Mouse (Mus musculus) forebrain, embryonic 15.5 days (tissue): ENCODE measurements at regions not wholly inside any gene's neighbourhood (a gene's known extent, or its start where the extent isn't known, plus 50 kb on each side); places are given as distances from the start of the nearest gene placed in this dataset.

Experiments used
- ATAC-seq: fragments of 200-750 bp; cut with Nextera tagmentation; replicated peaks from 2 replicates; pipeline ENCODE4 v1.8.0; 2017; ENCODE audit warnings: mild to moderate bottlenecking, moderate TSS enrichment, moderate library complexity
- H3K27ac ChIP-seq: fragments of 300-500 bp; sonication (generic); replicated peaks from 2 replicates; pipeline ENCODE4 v1.5.1; 2015; ENCODE audit warnings: mild to moderate bottlenecking, inconsistent platforms
- H3K27me3 ChIP-seq: fragments of 300-500 bp; sonication (generic); 2 replicates; pipeline ENCODE4 v1.6.1; 2015; ENCODE audit warnings: inconsistent platforms
- H3K36me3 ChIP-seq: fragments of 300-500 bp; sonication (generic); 2 replicates; pipeline ENCODE4 v1.6.1; 2015; ENCODE audit warnings: mild to moderate bottlenecking, inconsistent platforms
- H3K4me1 ChIP-seq: fragments of 300-500 bp; sonication (generic); 2 replicates; pipeline ENCODE4 v1.6.1; 2015; ENCODE audit warnings: inconsistent platforms
- H3K4me2 ChIP-seq: fragments of 300-500 bp; sonication (generic); replicated peaks from 2 replicates; pipeline ENCODE4 v1.6.1; 2015; ENCODE audit warnings: mild to moderate bottlenecking, inconsistent platforms
- H3K4me3 ChIP-seq: fragments of 300-500 bp; sonication (generic); 2 replicates; pipeline ENCODE4 v1.5.1; 2015; ENCODE audit warnings: mild to moderate bottlenecking, inconsistent platforms
- H3K9ac ChIP-seq: fragments of 300-500 bp; sonication (generic); replicated peaks from 2 replicates; pipeline ENCODE4 v1.6.1; 2015; ENCODE audit warnings: mild to moderate bottlenecking, inconsistent platforms
- H3K9me3 ChIP-seq: fragments of 300-500 bp; sonication (generic); 2 replicates; pipeline ENCODE4 v1.6.1; 2016; ENCODE audit warnings: inconsistent platforms
- WGBS: fragments of 180-500 bp; shearing (Covaris S2); methylation state at CpG from one replicate; pipeline ENCODE4 v1.1.7; 2015; ENCODE audit warnings: mixed read lengths; 5-methylcytosine and 5-hydroxymethylcytosine counted together

DNA sequence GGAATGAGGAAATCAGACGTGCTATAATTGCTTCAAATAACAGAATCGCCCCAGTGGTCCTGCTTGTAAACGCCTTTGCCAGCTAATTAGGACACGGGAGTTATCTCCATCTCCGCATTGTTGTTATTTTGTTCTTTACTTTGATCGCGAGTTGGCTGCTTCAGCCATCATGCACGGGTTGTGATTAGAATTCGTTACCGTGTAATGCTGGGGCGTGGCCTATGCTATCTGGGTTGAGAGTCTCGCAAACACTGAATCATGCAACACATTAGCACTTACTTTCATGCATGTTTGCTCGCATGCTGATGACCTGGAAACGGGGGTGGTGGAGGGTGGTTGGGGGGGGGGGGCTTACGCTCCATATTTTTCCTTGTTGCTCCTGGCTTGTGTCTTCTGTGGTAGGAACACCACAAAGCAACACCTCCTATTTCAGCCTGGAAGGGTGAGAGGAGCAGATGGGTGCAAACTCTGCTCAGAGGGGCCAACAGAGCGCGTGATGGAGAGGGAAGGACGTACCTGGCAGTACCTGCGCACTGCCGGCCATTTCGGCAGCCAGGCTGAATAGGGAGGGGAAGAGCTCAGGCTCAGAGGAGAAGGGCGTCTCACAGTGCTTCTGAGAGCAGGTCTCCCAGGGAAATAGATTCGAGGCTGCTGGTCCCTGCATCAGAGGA is 260.1 kb downstream of the Cd83 start:
- H3K9me3 ChIP-seq: no peaks in the 10 kb centered on the region
- H3K4me1 ChIP-seq: peaks cover 27% of the 10 kb centered on the region
- H3K9ac ChIP-seq: no peak overlapping the region
- WGBS: 38% methylated on average over 23 of the region's 23 CpGs
- ATAC-seq: peak; percentile 69
- H3K4me2 ChIP-seq: peak overlapping the region; percentile 17; the same call in 1 of the 2 replicates
- H3K27ac ChIP-seq: peak overlapping the region; percentile 81
- H3K27me3 ChIP-seq: no peaks in the 10 kb centered on the region
- H3K4me3 ChIP-seq: no peak overlapping the region
- no peaks in the 10 kb centered on the region for H3K36me3 ChIP-seq

DNA sequence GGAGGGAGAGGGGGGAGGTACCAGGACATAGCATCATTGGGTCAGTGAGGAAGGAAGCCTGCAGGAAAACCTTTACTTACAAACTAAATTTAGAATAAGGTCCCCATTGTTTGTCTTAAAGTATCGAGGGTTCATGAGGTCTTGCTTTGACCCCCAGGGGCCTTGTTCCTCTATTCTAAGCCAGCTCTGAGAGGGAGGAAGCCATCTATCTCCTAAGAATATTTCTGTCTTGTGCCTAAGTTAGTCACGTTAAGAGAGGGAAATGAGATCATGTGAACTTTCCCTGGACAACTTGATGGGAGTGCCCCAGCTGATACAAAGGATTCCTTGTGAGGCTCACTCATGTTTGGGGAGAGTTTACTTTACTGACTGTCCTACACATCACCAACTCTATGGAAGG is 261.9 kb downstream of the Cd83 start:
- Histone ChIP-seq H3K27ac (no peak overlapping the region), H3K36me3 (no peaks in the 10 kb centered on the region), H3K4me3 (no peak overlapping the region), H3K9ac (no peak overlapping the region), H3K27me3 (no peaks in the 10 kb centered on the region), H3K4me2 (no peak overlapping the region), H3K9me3 (no peaks in the 10 kb centered on the region), H3K4me1 (peaks cover 27% of the 10 kb centered on the region)
- 67% methylated on average over 2 of the region's 2 CpGs for WGBS
- no peak for ATAC-seq

DNA sequence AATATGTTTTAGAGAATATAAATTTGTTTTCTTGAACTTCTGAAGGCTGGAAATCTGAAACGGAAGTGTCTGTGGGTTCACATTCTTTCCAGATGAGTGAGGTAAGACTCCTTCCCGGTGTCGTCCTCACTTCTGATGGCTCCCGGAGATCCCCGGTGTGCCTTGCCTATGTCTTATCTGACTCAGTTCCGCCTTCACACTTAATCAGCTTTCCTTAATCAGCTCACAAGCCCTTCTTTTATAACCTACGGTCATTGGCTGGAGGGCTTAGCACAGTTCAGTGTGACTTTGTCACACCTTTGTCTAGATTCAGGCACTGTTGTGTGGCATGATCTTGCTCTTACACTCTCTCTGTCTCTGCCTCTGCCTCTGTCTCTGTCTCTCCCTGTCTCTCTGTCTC is 269.6 kb downstream of the Cd83 start:
- Histone ChIP-seq H3K9me3 (no peaks in the 10 kb centered on the region), H3K27me3 (no peaks in the 10 kb centered on the region), H3K36me3 (no peaks in the 10 kb centered on the region), H3K4me3 (no peak overlapping the region), H3K4me2 (no peak overlapping the region), H3K9ac (no peak overlapping the region), H3K4me1 (peaks cover 14% of the 10 kb centered on the region), H3K27ac (no peak overlapping the region)
- ATAC-seq: no peak
- 49% methylated on average over 7 of the region's 7 CpGs for WGBS

GRCm38 (mm10) chr13:44055573-44056491 is 271.3 kb downstream of the Cd83 start:
- peaks cover 14% of the 10 kb centered on the region for H3K4me1 ChIP-seq
- no peak overlapping the region for H3K9ac ChIP-seq
- H3K27me3 ChIP-seq: no peaks in the 10 kb centered on the region
- peak overlapping the region; percentile 23 for H3K4me2 ChIP-seq
- H3K9me3 ChIP-seq: no peaks in the 10 kb centered on the region
- no peaks in the 10 kb centered on the region for H3K36me3 ChIP-seq
- H3K27ac ChIP-seq: 0 out of 2 replicates have a peak overlapping the region, but pooled peaks have one; percentile 0
- H3K4me3 ChIP-seq: no peak overlapping the region; the same call in 1 of the 2 replicates
- WGBS: 15% methylated on average over 20 of the region's 20 CpGs
- 0 out of 2 replicates have a peak, but pooled peaks have one; percentile 41 for ATAC-seq

GRCm38 (mm10) chr13:44056716-44057115 is 272.1 kb downstream of the Cd83 start:
- H3K4me3 ChIP-seq: no peak overlapping the region
- no peak overlapping the region for H3K9ac ChIP-seq
- no peaks in the 10 kb centered on the region for H3K36me3 ChIP-seq
- 0 out of 2 replicates have a peak overlapping the region, but pooled peaks have one; percentile 0 for H3K27ac ChIP-seq
- no peaks in the 10 kb centered on the region for H3K9me3 ChIP-seq
- peak overlapping the region; percentile 23; the same call in 1 of the 2 replicates for H3K4me2 ChIP-seq
- ATAC-seq: no peak
- peaks cover 15% of the 10 kb centered on the region for H3K4me1 ChIP-seq
- H3K27me3 ChIP-seq: no peaks in the 10 kb centered on the region
- WGBS: 50% methylated on average over 9 of the region's 9 CpGs

DNA sequence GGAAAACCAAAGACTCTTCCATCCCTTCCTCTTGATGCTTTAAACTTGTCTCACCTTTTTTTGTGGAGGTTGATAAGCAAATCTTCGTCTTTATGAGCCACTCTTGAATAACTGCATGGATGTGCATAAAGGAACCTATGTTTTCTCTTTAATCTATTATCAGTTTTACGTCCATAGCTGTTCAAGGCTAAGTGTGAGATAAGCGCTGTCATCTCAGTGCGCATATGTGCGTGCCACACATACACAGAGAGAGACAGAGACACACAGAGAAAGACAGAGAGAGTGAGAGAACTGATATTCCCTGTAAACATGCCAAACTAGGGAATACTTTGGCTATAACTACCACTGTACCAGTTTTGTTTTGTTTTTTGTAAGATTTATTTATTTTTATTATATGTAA is 273.0 kb downstream of the Cd83 start:
- Histone ChIP-seq H3K27ac (no peak overlapping the region), H3K27me3 (no peaks in the 10 kb centered on the region)
- WGBS: 95% methylated on average over 5 of the region's 5 CpGs

DNA sequence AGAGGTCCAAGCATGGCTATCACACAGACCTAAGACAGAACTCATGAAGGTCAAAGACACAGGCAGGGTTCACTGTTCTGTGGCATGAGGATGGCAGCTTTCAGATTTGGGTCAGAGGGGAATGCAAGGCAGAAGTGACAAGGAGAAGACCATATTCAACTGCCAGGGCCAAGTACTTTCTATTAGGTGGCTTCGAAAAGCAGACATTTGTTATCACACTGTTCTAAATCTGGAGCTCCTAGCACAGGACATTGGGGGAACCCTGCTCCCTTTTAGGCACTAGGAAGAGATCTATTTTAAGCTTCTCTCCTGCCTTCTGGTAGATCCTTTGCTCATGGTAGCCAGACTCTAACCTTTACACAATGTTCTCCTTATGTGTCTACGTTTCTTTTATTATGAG is 273.7 kb downstream of the Cd83 start:
- Histone ChIP-seq H3K9me3 (no peaks in the 10 kb centered on the region), H3K4me1 (peaks cover 21% of the 10 kb centered on the region), H3K27me3 (no peaks in the 10 kb centered on the region), H3K4me3 (no peak overlapping the region), H3K4me2 (no peak overlapping the region), H3K27ac (no peak overlapping the region), H3K36me3 (no peaks in the 10 kb centered on the region), H3K9ac (no peak overlapping the region)
- ATAC-seq: no peak
- 93% methylated on average over 2 of the region's 2 CpGs for WGBS

More for the DNA sequence above, 273.0 kb downstream of the Cd83 start:
- H3K9me3 ChIP-seq: no peaks in the 10 kb centered on the region
- no peak overlapping the region for H3K4me2 ChIP-seq
- H3K9ac ChIP-seq: no peak overlapping the region
- no peak for ATAC-seq
- no peaks in the 10 kb centered on the region for H3K36me3 ChIP-seq
- H3K4me3 ChIP-seq: no peak overlapping the region
- peaks cover 21% of the 10 kb centered on the region for H3K4me1 ChIP-seq

- Histone ChIP-seq H3K4me1 (peaks cover 21% of the 10 kb centered on the region), H3K9me3 (no peaks in the 10 kb centered on the region), H3K4me3 (no peak overlapping the region), H3K27ac (no peak overlapping the region), H3K27me3 (no peaks in the 10 kb centered on the region), H3K9ac (no peak overlapping the region), H3K4me2 (no peak overlapping the region), H3K36me3 (no peaks in the 10 kb centered on the region)
- WGBS: 68% methylated on average over 8 of the region's 8 CpGs
- no peak for ATAC-seq
These were observed 274.9 kb downstream of the Cd83 start for GRCm38 (mm10) chr13:44059436-44059835.

GRCm38 (mm10) chr13:44061286-44061685 is 276.7 kb downstream of the Cd83 start:
- H3K9ac ChIP-seq: no peak overlapping the region
- no peak overlapping the region for H3K4me2 ChIP-seq
- no peak overlapping the region for H3K4me3 ChIP-seq
- H3K4me1 ChIP-seq: peaks cover 13% of the 10 kb centered on the region
- no peaks in the 10 kb centered on the region for H3K9me3 ChIP-seq
- no peak for ATAC-seq
- H3K27me3 ChIP-seq: no peaks in the 10 kb centered on the region
- WGBS: 78% methylated on average over 4 of the region's 4 CpGs
- no peaks in the 10 kb centered on the region for H3K36me3 ChIP-seq
- no peak overlapping the region for H3K27ac ChIP-seq

GRCm38 (mm10) chr13:44061721-44062300 is 277.2 kb downstream of the Cd83 start:
- Histone ChIP-seq H3K27me3 (no peaks in the 10 kb centered on the region), H3K4me1 (peaks cover 7% of the 10 kb centered on the region), H3K9me3 (no peaks in the 10 kb centered on the region), H3K27ac (no peak overlapping the region), H3K4me2 (no peak overlapping the region), H3K36me3 (no peaks in the 10 kb centered on the region), H3K4me3 (no peak overlapping the region), H3K9ac (no peak overlapping the region)
- WGBS: 34% methylated on average over 7 of the region's 7 CpGs
- no peak for ATAC-seq

DNA sequence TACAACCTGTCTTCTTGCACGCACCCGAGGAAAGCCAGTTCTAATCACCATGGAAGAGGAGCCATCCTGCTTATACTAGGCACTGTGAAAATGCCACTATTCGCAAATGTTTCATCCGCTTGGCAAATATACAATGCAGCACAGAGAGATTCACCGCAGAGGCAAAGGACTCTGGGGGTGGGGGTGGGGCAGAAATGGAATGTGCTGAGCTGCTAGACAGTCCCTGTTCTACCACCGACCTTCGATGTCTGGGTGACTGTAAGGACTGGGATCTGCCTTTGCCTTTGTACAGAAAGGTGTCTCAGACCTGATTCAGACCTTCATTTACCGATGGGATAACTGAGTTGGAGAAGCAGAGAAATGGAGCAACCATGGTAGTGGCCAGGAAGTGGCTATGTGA is 278.7 kb downstream of the Cd83 start:
- H3K9me3 ChIP-seq: no peaks in the 10 kb centered on the region
- no peaks in the 10 kb centered on the region for H3K36me3 ChIP-seq
- no peak overlapping the region for H3K9ac ChIP-seq
- H3K4me3 ChIP-seq: no peak overlapping the region
- 0 out of 2 replicates have a peak, but pooled peaks cover 7% of the 10 kb centered on the region for H3K4me1 ChIP-seq
- ATAC-seq: no peak
- WGBS: 80% methylated on average over 8 of the region's 8 CpGs
- H3K4me2 ChIP-seq: no peak overlapping the region
- H3K27ac ChIP-seq: no peak overlapping the region
- H3K27me3 ChIP-seq: no peaks in the 10 kb centered on the region

DNA sequence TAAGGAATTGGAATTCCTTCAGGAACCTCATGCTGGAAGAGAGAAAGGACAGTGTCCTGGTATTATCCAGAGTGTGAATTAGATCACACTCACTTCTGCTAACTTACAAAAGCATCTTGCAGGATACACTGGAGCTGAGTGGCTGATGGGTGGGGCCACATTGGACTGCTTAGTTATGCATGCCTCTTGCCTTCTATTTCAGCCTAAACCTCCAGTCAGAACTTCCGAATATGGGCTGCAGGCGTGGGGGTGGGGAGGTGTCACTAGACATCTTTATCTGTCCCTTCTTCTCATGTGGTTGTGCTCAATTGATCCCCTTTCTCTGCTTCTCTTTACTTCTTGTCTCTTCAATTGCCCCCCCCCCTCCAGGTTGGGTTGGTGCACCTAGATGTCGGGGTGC is 279.5 kb downstream of the Cd83 start:
- no peak overlapping the region for H3K4me3 ChIP-seq
- H3K9me3 ChIP-seq: no peaks in the 10 kb centered on the region
- 0 out of 2 replicates have a peak, but pooled peaks cover 7% of the 10 kb centered on the region for H3K4me1 ChIP-seq
- H3K4me2 ChIP-seq: no peak overlapping the region
- no peak for ATAC-seq
- H3K9ac ChIP-seq: no peak overlapping the region
- no peaks in the 10 kb centered on the region for H3K36me3 ChIP-seq
- no peaks in the 10 kb centered on the region for H3K27me3 ChIP-seq
- H3K27ac ChIP-seq: no peak overlapping the region
- 86% methylated on average over 3 of the region's 3 CpGs for WGBS
